Mouse (Mus musculus) heart, postnatal 36 days (tissue): Measurements from ENCODE around the gene Cd8b1. TPM values are rescaled to one million over a fixed set of nuclear protein-coding genes. Genes with fewer than 3 reads are reported as not detected.
"Not testable (repeated sequence)": the region's sequence is repeated elsewhere in the genome, so short reads cannot be mapped to it uniquely, and the experiment has no call there.

ENCODE experiments used
- DNase-seq, 2 experiments: peaks; one replicate each; pipeline ENCODE4 v3.0.0; 2021 to 2022
- intact Hi-C: fragments of 180-260 bp; cut with DNase I; formaldehyde crosslinking; loops from one replicate; pipeline ENCODE4 v1.15.1; 2025
- total RNA-seq, 2 experiments: library from RNA; stranded (reverse); gene quantifications; 2 replicates each; pipeline ENCODE4 v1.2.3; 2021

Cd8b1 gene
- under 1 TPM in 1 of 2 experiments, not detected in 1; 0.25 TPM for total RNA-seq

GRCm38 (mm10) chr6:71322491-71322921 lies at the start of gene Cd8b1:
Gene Cd8b1, plus strand, starts transcription at chr6:71322788.
- DNase-seq: no peak
- intact Hi-C loops: no loop called here

GRCm38 (mm10) chr6:71273715-71274114 lies 48.9 kb upstream of the Cd8b1 start:
- intact Hi-C loops: loop anchor here (5.0 to 10.0 kb wide), 8 partner anchors 106 to 1971 kb away; partner anchors contain the start of genes Chmp3, Kdm3a, Mrpl35 and Rnf103
- no peak for DNase-seq

DNA sequence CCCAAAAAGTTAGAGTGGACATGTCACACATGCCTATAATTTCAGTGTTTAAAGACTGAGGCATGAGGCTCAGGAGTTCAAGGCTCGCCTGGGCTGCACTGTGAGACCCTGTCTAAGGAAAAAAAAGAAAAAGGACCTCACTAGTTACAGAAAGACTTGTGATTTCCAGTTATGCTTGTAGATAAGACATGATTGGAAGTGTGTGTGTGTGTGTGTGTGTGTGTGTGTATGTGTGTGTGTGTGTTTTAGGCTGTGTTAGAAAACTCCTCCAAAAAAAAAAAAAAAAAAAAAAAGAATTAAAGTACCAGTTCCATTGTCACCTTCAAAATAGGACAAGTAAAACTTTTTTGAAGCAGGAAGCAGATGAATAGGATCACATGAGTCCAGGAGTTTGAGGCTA lies 48.0 kb upstream of the Cd8b1 start:
- intact Hi-C loops: loop anchor here (5.0 to 10.0 kb wide), 8 partner anchors 107 to 1970 kb away; partner anchors contain the start of genes Chmp3, Kdm3a, Mrpl35 and Rnf103
- DNase-seq: no peak

GRCm38 (mm10) chr6:71279418-71279817 lies 43.2 kb upstream of the Cd8b1 start:
- no peak for DNase-seq
- intact Hi-C loops: loop anchor here (10.0 kb wide), 3 partner anchors 485 to 1965 kb away; partner anchors contain the start of genes Mrpl35, Rpia and Suclg1

DNA sequence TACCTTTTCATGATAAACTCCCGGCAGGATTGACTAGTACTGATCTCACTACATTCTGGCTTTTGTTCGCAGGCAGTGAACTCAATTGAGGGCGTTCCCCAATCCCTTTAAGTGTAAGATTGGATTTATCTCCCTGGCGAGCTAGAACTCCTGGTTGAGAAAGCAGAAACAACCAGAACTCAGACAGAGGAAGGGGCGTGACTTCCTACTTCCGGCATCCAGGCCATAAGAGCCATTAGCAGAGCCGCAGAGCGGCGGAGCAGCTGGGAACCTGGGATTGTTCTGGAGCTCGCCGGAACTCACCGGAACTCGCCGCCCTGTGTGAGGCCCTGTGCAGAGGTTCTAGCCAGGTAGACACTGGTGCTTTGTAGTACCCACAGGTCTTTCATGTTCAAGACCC lies 29.1 kb upstream of the Cd8b1 start:
- DNase-seq: peak; percentile 18 to 27
- intact Hi-C loops: no loop called here

DNA sequence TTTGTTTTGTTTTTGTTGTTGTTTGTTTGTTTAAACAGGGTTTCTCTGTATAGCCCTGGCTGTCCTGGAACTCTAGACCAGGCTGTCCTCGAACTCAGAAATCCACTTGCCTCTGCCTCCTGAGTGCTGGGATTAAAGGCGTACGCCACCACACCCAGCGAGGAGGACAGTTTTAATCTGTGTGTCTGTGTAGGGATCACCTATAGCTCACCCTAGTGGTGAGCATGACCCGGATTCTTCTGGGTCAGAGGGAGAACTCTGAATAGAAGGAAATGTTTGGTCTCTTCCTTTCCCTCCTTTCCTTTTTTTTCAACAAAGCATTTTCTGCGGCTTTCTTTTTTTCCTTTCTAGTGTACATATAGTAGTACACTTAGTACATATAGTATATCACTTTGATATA lies 27.3 kb upstream of the Cd8b1 start:
- no peak for DNase-seq

DNA sequence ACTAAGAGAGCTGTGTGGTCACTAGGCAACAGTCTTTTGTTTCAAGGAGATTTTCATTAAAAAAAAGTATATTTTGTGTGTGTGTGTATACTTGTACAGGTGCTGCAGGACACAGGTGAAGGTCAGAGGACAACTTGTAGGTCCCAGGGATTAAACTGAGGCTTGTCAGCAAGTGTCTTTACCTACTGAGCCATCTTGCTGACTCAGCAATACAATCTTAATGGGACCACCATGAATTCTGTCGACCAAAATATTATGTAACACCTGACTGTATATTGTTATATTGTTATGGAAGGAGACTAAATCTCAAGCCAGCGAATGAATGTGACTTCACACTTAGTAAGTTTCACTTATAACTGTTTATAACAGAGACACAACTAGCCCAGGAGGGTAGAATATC lies 24.5 kb upstream of the Cd8b1 start:
- intact Hi-C loops: loop anchor here (5.0 kb wide), 1 partner anchor 136 kb away; no protein-coding TSS in a partner anchor
- no peak for DNase-seq

More for the DNA sequence above, 27.3 kb upstream of the Cd8b1 start:
- intact Hi-C loops: loop anchor here (5.0 kb wide), 1 partner anchor 133 kb away; no protein-coding TSS in a partner anchor

- peak in 1 of 2 experiments; percentile 15 for DNase-seq
- intact Hi-C loops: loop anchor here (5.0 kb wide), 1 partner anchor 136 kb away; no protein-coding TSS in a partner anchor
Observed at GRCm38 (mm10) chr6:71298751-71299150, 23.8 kb upstream of the Cd8b1 start.

DNA sequence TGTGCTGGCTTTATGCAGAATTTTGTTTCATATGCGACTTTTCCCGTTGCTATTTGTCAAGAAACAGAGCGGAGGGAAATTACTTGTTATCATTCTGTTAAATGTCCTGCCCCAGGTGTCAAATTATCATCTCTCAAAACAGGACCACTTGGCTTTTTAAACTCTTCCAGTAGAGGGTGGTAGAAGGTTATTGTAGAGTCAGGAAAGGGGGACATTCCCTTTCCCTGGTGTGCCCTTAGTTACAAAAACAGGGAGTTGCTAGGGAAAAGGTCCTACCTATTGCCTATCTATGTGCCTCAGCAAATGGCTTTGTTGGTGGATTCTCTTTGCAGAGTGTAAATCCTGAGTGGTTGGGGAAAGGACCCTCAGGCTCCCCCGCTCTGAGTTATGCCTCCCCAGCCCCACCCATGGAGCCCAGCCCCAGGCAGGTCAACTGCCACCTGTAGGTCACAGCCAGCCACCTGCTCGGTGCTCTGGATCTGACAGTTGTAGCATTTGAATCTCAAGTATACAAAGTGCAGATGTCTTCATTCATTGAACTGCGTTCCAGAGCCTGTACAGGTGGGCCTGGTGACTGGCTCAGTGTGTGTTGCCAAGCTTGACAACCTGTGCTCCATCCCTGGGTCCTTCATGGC lies 20.4 kb upstream of the Cd8b1 start:
- no peak for DNase-seq
- intact Hi-C loops: loop anchor here (5.0 to 10.0 kb wide), 2 partner anchors 120 to 503 kb away; no protein-coding TSS in a partner anchor

DNA sequence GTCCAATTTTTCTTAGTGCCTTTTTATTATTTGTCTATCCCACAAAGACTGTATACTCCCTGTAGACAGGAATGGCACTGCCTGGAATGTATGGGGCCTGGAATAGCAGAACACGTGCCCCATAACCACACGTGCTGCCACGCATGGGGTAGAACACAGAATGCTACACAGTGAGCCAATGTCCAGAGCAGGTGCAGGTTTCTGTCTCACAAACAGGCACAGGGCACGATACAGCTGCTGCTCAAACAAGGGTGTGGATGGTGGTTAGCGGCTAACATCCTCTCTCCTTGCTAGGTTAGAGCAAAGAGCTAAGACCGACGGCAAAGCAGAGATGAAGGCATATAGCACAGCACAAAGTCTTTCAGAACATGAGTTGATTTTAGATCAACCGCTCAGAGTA lies 15.1 kb upstream of the Cd8b1 start:
- DNase-seq: no peak
- intact Hi-C loops: loop anchor here (10.0 kb wide), 1 partner anchor 497 kb away; no protein-coding TSS in a partner anchor

- intact Hi-C loops: no loop called here
- DNase-seq: no peak
Observed at GRCm38 (mm10) chr6:71321826-71322283, 733 bp upstream of the Cd8b1 start, which contains the start of gene Smyd1. Gene Smyd1, minus strand, starts transcription at chr6:71322233.

DNA sequence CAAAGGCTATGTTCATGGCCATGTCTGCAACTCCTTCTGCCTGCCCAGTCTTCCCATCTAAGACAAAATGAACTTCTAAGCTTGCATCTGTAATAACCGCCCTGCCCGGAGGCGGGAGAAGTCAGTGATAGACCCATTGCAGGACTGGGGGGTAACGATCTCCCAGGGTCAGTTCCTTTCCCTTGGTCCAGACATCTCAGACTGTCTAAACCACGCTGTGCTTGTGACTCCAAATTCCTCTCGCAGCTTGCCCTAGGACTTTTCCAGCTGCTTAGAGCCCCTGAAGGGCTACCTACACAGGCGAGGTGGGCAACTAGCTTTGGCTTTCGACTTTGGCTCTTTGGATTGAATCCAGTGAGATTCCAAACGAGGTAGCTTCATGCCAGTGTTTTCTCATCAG lies 2.2 kb downstream of the Cd8b1 start:
- intact Hi-C loops: no loop called here
- no peak for DNase-seq

DNA sequence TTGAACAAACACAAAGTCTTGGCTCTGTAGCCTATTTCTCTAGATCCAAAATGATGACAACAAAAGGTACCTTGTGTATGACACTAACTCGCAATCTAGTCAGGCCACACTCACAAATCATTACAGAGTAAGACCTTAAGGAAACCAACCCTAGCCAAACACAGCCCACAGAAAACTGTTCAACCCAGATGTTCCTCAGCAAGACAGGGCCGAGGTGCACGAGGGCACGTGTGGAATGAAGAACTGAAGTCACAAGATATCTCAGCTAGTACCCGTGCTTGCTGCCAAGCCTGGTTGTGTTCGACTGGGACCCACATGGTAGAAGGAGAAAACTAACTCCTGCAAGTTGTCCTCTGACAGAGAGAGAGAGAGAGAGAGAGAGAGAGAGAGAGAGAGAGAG lies 7.3 kb downstream of the Cd8b1 start:
- no peak for DNase-seq
- intact Hi-C loops: no loop called here

DNA sequence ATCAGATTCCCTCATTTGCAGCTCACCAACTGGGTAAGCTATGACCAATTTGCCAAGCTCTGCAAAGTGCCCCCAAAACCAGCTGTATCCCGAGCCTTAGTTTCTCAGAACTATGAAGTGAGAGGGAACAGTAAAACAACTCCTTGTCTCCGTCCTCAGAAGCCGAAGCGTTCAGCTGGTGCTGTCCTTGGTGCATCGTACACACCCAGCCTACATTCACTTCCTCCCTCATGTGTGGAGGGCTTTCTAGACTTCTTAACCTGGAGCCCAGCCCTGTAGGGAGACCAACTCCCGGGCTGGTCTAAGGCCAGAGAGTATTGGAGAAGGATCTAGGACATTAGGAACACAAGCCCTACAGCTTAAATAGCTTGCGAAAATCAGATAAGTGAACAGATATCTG lies 7.9 kb downstream of the Cd8b1 start:
- intact Hi-C loops: no loop called here
- DNase-seq: no peak

DNA sequence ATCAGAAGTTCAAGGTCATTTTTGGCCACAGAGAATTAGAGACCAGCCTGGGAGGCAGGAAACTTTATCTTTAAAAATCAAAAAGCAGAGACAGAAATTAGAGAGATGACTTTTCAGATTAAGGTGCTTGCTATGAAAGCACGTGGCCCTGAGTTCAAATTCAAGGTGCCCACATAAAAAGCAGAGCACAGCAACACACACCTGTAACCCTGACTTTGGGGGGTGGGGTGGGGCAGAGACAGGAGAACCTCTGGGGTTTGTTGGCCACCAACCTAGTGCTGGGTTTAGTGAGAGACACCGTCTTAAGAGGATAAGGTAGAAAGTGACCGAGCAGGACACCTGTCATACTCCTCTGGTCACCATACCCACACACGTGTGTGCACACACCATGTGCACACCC lies 8.9 kb downstream of the Cd8b1 start:
- intact Hi-C loops, DNase-seq: not testable (repeated sequence)

DNA sequence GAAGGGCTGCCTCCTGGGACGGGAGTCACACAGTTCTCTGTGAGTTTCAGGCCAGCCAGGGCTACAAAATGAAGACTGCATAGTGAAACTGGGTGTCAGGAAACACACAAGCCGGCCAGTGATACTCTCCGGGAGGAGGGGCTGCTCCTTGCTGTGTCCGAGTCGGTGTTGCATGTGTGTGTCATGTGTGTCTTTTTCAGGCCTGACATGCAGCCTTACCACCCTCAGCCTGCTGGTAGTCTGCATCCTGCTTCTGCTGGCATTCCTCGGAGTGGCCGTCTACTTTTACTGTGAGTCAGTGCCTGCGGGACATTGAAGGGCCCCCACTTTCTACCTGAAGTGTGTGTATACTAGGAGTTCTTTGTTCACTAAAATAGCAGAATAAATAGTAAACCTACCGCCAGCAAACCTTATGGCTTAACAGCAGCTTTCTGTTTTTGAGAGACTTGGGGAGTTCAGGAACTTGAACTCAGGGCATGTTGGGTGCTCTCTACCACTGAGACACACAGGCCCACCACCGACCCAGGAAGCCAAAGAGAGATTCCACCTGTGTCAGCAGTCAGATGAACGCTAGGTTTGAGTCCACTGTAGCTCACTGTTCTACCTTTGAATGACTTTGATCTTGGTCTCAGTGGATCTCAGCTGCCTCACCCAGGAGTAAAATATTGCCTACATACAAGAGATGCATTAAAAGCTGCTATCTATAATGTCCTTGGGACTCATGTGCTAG lies 9.8 kb downstream of the Cd8b1 start:
- DNase-seq: no peak

GRCm38 (mm10) chr6:71333031-71333430 lies 10.4 kb downstream of the Cd8b1 start:
- intact Hi-C loops: no loop called here
- DNase-seq: no peak

More for the DNA sequence above, 9.8 kb downstream of the Cd8b1 start:
- intact Hi-C loops: no loop called here

DNA sequence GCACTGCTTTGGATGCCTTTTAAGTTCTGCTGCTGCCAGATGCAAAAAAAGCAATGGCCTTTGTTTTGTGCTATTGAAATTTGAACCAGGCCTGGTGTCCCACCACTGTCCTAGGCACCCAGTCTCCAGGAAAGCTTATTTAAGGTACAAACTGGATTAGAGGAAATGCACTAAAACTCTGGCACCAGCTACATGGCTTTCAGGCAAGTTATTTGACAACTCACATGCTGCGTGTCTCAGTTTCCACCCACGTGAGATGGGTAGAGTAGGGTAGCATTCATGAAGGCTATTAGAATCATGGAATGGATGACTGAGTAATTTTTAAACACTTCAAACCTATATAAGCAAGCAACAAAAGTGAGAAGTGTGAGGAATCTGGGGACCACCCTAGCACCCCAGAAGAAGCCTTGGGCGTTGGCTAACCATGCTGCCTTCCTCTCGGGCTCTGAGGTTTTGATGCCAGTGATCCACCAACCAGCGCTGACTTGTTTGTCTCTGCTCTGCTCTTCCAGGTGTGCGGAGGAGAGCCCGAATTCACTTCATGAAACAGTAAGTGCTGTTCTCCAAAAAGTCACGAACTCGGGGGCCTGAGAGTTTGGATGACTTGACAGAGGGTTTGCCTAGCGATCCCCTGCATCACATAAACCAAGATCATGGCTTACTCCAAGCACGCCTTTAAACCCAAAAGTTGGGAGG lies 11.1 kb downstream of the Cd8b1 start:
- intact Hi-C loops: no loop called here

GRCm38 (mm10) chr6:71337666-71338065 lies 15.1 kb downstream of the Cd8b1 start:
- intact Hi-C loops: no loop called here
- no peak for DNase-seq

More for the DNA sequence above, 11.1 kb downstream of the Cd8b1 start:
- DNase-seq: no peak

DNA sequence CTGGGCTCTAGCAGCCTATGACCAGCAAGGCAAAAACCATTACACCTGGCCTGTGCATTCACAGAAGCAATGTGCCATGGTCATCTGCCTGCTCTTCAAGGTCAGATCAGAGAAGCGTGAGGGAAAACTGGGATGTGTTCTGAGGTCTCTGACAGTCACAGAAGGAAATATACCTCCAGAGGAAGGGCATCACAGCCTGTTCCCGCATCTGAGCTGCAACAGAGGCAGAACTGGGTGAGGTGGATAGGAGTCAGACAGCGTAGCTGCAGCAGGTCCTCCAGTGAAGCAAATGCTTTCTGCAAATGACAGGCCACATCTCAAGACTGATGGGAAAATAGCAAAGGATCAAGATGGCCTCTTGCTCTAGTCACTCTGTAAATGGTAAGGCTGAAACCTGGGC lies 16.4 kb downstream of the Cd8b1 start:
- intact Hi-C loops: no loop called here

DNA sequence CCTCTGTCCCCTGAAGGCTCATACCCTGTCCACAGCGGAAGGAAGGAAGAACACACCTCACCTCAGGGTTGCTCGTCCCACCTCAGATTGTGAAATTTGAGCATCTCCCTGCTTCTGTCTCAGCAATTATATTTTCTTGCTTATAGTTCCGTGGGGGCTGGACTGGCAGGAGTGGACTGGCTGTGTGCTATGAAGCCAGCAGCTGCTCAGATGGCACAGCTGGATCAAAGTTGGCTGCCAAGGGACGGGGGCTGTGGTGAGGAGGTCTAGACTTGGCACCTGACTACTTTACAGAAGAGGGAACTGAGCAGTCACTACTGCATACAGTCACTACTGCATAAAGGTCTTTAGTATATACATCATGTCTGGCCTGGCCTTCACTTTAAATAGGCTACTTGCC lies 16.8 kb downstream of the Cd8b1 start:
- intact Hi-C loops: no loop called here
- no peak for DNase-seq

More for the DNA sequence above, 16.4 kb downstream of the Cd8b1 start:
- DNase-seq: no peak
